Mouse (Mus musculus) liver, embryonic 11.5 days (tissue): ENCODE results near the gene Xpot. TPM values are rescaled to one million over a fixed set of nuclear protein-coding genes. Genes with fewer than 3 reads are reported as not detected.

Experiments used
- ATAC-seq: fragments of 200-750 bp; cut with Nextera tagmentation; replicated peaks from 2 replicates; pipeline ENCODE4 v1.8.0; 2017; ENCODE audit warnings: moderate number of reproducible peaks, mild to moderate bottlenecking, moderate TSS enrichment, moderate library complexity; ENCODE audit not compliant: low FRiP score
- DNase-seq: peaks from one replicate; pipeline ENCODE4 v3.0.0-alpha.2; 2017; ENCODE audit warnings: low spot score
- H3K27ac ChIP-seq: fragments of 300-500 bp; sonication (generic); 2 replicates; pipeline ENCODE4 v1.5.1; 2014; ENCODE audit warnings: mild to moderate bottlenecking, low read depth, low read length, control low read depth
- H3K27me3 ChIP-seq: fragments of 300-500 bp; sonication (generic); replicated peaks from 2 replicates; pipeline ENCODE4 v1.6.1; 2014; ENCODE audit warnings: low read length, mixed read lengths; ENCODE audit not compliant: control insufficient read depth, insufficient read depth
- H3K36me3 ChIP-seq: fragments of 300-500 bp; sonication (generic); 2 replicates; pipeline ENCODE4 v1.6.1; 2014; ENCODE audit warnings: mild to moderate bottlenecking, low read length, moderate library complexity, mixed read lengths; ENCODE audit not compliant: control insufficient read depth, insufficient read depth
- H3K4me1 ChIP-seq: fragments of 300-500 bp; sonication (generic); replicated peaks from 2 replicates; pipeline ENCODE4 v1.6.1; 2014; ENCODE audit warnings: low read length, mixed read lengths; ENCODE audit not compliant: control insufficient read depth, insufficient read depth
- H3K4me2 ChIP-seq: fragments of 300-500 bp; sonication (generic); 2 replicates; pipeline ENCODE4 v1.6.1; 2014; ENCODE audit warnings: mild to moderate bottlenecking, control low read depth, moderate library complexity
- H3K4me3 ChIP-seq: fragments of 300-500 bp; sonication (generic); 2 replicates; pipeline ENCODE4 v1.5.1; 2014; ENCODE audit warnings: low read depth, low read length, control low read depth
- H3K9ac ChIP-seq: fragments of 300-500 bp; sonication (generic); 2 replicates; pipeline ENCODE4 v1.6.1; 2014; ENCODE audit warnings: low read depth, low read length, control low read depth
- H3K9me3 ChIP-seq: fragments of 300-500 bp; sonication (generic); 2 replicates; pipeline ENCODE4 v1.6.1; 2016; ENCODE audit warnings: low read length, inconsistent platforms, mixed read lengths; ENCODE audit not compliant: control insufficient read depth
- WGBS: fragments of 180-500 bp; shearing (Covaris S2); extraction: QIAGEN DNeasy Blood & Tissue Kit; methylation state at CpG from one replicate; pipeline ENCODE4 v1.1.7; 2014; 5-methylcytosine and 5-hydroxymethylcytosine counted together
- polyA plus RNA-seq: library from polyadenylated mRNA; unstranded; fragments of >200 nt; fragmentation: Nextera tagmentation; extraction: Ambion mirVana; gene quantifications from 2 replicates; pipeline ENCODE4 v1.2.1, GENCODE M21; 2014

Gene Xpot
- polyA plus RNA-seq, 1 experiment from 2014 or later, result 103 TPM

- 0 out of 2 replicates have a peak overlapping the region, but pooled peaks have one; percentile 86 for H3K4me3 ChIP-seq
- no peak for ATAC-seq
- peak overlapping the region; percentile 92; the same call in 1 of the 2 replicates for H3K27ac ChIP-seq
These were observed 1.2 kb upstream of the Xpot start for GRCm38 (mm10) chr10:121627216-121627852.

DNA sequence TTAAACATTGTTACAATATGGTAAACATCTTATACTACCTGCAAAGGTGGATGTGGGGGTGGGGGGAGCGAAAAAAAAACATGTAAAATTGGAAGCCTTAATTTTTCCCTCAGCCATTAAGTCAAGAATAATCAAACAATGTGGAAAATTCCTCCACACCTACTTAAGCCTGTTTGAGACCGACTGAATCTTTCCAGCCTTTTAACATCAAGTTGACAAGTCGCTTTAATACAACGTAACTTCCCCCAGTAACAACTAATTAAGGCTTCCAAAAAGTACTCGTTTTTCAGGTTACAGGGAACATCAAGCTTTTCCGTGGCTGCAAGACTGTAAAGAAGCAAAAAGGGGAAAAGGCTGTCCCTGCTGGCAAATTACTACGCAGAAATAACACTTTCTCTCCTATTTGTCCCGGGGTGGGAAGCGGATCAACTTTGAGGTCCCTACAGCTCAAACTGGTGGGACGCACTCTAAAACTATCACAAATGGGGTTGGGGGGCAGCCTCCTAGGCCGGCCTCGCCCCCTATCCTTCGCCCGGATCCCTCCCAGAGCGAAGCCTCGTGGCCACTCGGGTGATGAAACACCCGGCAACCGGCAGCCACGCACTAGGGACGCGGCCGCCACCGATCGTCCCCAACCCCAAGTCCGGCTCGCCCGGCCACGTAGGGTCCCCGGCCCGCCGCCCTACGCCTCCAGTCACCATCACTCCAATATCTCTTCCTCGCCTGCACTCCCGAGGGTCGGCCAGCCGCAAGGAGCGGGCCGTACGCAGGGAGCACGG, 536 bp downstream of the Xpot start:
- ATAC-seq, result peak; percentile 59
- Histone ChIP-seq H3K4me1 (peaks cover 6% of the 10 kb centered on the region), H3K4me2 (peak overlapping the region; percentile 70), H3K36me3 (peaks cover 7% of the 10 kb centered on the region; the same call in 1 of the 2 replicates), H3K27me3 (no peaks in the 10 kb centered on the region), H3K4me3 (peak overlapping the region; percentile 86), H3K9ac (peak overlapping the region; percentile 96), H3K27ac (peak overlapping the region; percentile 92), H3K9me3 (no peaks in the 10 kb centered on the region)
- DNase-seq, result no peak
- WGBS, result under 1% methylated on average over 41 of the region's 41 CpGs

More at GRCm38 (mm10) chr10:121627216-121627852, 1.2 kb upstream of the Xpot start:
- Histone ChIP-seq H3K4me1 (peaks cover 6% of the 10 kb centered on the region), H3K4me2 (peak overlapping the region; percentile 70), H3K36me3 (peaks cover 2% of the 10 kb centered on the region; the same call in 1 of the 2 replicates), H3K9me3 (no peaks in the 10 kb centered on the region), H3K27me3 (no peaks in the 10 kb centered on the region), H3K9ac (peak overlapping the region; percentile 96; the same call in 1 of the 2 replicates)
- no peak for DNase-seq
- WGBS, result 70% methylated on average over 10 of the region's 10 CpGs

- Histone ChIP-seq H3K27ac (peak overlapping the region; percentile 92; the same call in 1 of the 2 replicates), H3K4me2 (peak overlapping the region; percentile 70), H3K4me3 (peak overlapping the region; percentile 86), H3K9ac (peak overlapping the region; percentile 96), H3K27me3 (no peaks in the 10 kb centered on the region), H3K9me3 (no peaks in the 10 kb centered on the region), H3K36me3 (peaks cover 12% of the 10 kb centered on the region; the same call in 1 of the 2 replicates), H3K4me1 (peaks cover 6% of the 10 kb centered on the region)
- ATAC-seq, result no peak
- WGBS, result 8% methylated on average over 9 of the region's 9 CpGs
- DNase-seq, result no peak
These were observed 1.1 kb downstream of the Xpot start for GRCm38 (mm10) chr10:121625006-121625405.

- Histone ChIP-seq H3K27me3 (no peaks in the 10 kb centered on the region), H3K27ac (no peak overlapping the region), H3K4me2 (peak overlapping the region; percentile 70), H3K9me3 (no peaks in the 10 kb centered on the region), H3K4me3 (no peak overlapping the region), H3K9ac (no peak overlapping the region), H3K36me3 (peaks cover 17% of the 10 kb centered on the region), H3K4me1 (peaks cover 6% of the 10 kb centered on the region)
- WGBS, result 82% methylated on average over 7 of the region's 7 CpGs
- no peak for DNase-seq
- no peak for ATAC-seq
These were observed 2.5 kb downstream of the Xpot start for GRCm38 (mm10) chr10:121623670-121624069.

DNA sequence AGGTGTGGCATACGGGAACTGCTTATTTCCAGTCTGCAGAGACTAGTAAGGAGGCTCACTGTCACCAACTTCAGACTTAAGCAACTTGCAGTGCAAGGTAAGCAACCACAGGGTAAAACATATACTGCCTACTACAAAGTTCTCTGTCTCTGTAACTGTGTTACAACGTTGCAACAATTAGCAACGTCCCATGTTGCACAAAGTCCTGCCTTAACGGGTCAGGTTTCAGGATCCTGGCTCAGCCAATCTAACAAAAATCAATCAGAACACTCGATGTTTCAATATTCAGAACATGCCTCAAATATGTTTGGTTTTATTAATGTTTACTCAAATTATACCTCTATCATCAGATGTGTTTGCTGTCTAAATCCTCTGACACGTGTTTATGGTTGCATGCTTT, 3.7 kb downstream of the Xpot start:
- Histone ChIP-seq H3K4me1 (peaks cover 6% of the 10 kb centered on the region), H3K9me3 (no peaks in the 10 kb centered on the region), H3K9ac (no peak overlapping the region), H3K27me3 (no peaks in the 10 kb centered on the region), H3K4me3 (no peak overlapping the region), H3K36me3 (peaks cover 26% of the 10 kb centered on the region), H3K27ac (no peak overlapping the region), H3K4me2 (no peak overlapping the region)
- no peak for DNase-seq
- ATAC-seq, result no peak
- 89% methylated on average over 6 of the region's 6 CpGs for WGBS

DNA sequence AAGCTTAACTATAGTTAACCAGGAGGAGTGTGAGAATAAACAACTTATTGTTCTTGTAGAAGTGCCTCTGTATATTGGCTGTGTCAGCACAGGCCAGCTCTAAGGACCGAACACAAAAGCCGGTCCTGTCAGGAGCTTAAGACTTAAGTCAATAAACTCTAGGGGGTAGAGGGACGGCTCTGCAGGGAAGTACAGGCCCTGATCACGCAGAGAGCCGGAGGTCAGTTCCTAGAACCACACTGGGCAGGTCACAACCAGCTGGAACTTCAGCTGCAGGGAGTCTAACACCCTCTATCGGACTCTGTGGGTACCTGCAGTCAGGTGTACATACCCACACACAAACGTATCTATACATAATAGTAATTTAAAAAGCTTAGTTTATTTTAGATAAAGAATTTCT, 10.2 kb downstream of the Xpot start:
- Histone ChIP-seq H3K4me2 (no peak overlapping the region), H3K27me3 (no peaks in the 10 kb centered on the region), H3K4me1 (no peaks in the 10 kb centered on the region), H3K27ac (no peak overlapping the region), H3K36me3 (peaks cover 63% of the 10 kb centered on the region), H3K9ac (no peak overlapping the region), H3K4me3 (no peak overlapping the region), H3K9me3 (no peaks in the 10 kb centered on the region)
- DNase-seq (no peak), ATAC-seq (no peak)
- 83% methylated on average over 7 of the region's 7 CpGs for WGBS

DNA sequence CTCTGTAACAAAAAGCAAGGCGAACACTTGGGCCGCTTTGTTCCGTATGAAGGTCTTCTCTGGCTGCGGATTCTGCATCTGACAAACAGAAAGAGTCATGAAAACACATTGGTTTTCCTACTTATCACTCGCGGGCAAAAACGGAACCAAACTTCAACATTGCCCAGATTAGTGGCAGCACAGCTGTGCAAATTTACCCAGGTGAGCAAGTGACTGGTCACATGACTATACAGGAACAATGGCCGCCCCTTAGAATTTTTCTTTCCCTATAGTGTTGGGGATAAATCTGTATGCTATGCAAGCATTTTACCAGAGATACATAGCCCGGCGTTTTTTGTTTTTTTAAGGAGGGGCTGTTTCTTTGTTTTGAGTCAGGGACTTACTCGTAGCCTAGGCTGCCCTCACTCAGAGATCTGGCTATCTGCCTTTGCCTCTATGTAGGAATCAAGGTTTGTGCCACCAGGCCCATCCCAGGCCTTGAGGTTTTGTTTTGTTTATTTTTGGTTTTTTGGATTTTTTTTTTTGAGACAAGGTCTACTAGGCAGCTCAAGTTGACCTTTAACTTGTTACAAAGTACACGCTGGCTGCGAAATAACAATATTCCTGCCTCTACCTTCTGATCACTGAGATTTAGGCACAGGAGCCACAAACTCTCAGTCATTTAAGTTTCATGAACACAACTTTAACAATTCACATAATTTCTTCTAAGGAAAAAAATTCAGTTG, 10.8 kb downstream of the Xpot start:
- WGBS, result 86% methylated on average over 13 of the region's 13 CpGs
- no peaks in the 10 kb centered on the region for H3K9me3 ChIP-seq
- no peak overlapping the region for H3K9ac ChIP-seq
- DNase-seq (no peak), ATAC-seq (no peak)
- H3K4me2 ChIP-seq, result no peak overlapping the region
- no peak overlapping the region for H3K27ac ChIP-seq
- H3K4me1 ChIP-seq, result no peaks in the 10 kb centered on the region
- H3K27me3 ChIP-seq, result no peaks in the 10 kb centered on the region
- H3K36me3 ChIP-seq, result peaks cover 61% of the 10 kb centered on the region
- H3K4me3 ChIP-seq, result no peak overlapping the region

DNA sequence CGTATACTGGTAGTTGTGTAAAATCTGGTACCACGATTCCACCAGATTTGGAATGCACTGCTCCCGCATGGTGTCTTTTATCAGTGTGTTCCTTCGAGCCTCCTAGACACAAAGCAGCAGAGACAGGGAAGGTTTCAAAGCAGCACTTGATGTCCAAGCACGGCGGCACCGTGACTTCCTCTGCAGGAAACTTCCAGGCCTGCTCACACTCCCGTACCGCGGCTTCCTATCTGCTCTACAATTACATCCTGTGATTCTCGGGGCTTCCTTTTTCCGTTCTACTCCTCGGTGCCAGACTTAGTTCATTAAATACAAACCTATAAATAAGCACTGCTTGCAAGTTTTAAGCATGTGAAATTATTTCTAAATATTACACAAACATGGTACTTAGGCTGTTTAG, 12.6 kb downstream of the Xpot start:
- DNase-seq, result no peak
- H3K9me3 ChIP-seq, result no peaks in the 10 kb centered on the region
- no peaks in the 10 kb centered on the region for H3K4me1 ChIP-seq
- no peak overlapping the region for H3K4me2 ChIP-seq
- H3K4me3 ChIP-seq, result no peak overlapping the region
- no peak for ATAC-seq
- H3K36me3 ChIP-seq, result peaks cover 66% of the 10 kb centered on the region
- H3K27ac ChIP-seq, result no peak overlapping the region
- H3K27me3 ChIP-seq, result no peaks in the 10 kb centered on the region
- 58% methylated on average over 13 of the region's 13 CpGs for WGBS
- H3K9ac ChIP-seq, result no peak overlapping the region
